Mouse (Mus musculus) retina, adult 2 months (tissue): ENCODE data around the gene Nrxn1.
A peak's percentile ranks its signal among the peaks of the same experiment; 100 is the strongest.

Experiments used
- DNase-seq: peaks from one replicate; pipeline ENCODE4 v3.0.0-alpha.2; 2012; ENCODE audit warnings: low read depth, low spot score

The Nrxn1 gene

GRCm38 (mm10) chr17:91093042-91093080 is at the start of gene Nrxn1:
Gene Nrxn1, minus strand, starts transcription at chr17:91093071.
- DNase-seq, result no peak

- no peak for DNase-seq
Measured at GRCm38 (mm10) chr17:91136859-91137258, 44.0 kb upstream of the Nrxn1 start.

GRCm38 (mm10) chr17:91112880-91113628 is 20.2 kb upstream of the Nrxn1 start:
- no peak for DNase-seq

GRCm38 (mm10) chr17:91112085-91112484 is 19.2 kb upstream of the Nrxn1 start:
- no peak for DNase-seq

- DNase-seq, result no peak
Measured at GRCm38 (mm10) chr17:91093081-91093875, 407 bp upstream of the Nrxn1 start.

- peak; percentile 29 for DNase-seq
Measured at GRCm38 (mm10) chr17:91092421-91093041, 340 bp downstream of the Nrxn1 start.

GRCm38 (mm10) chr17:91090631-91091030 is 2.2 kb downstream of the Nrxn1 start:
- DNase-seq, result no peak

GRCm38 (mm10) chr17:91088991-91089390 is 3.9 kb downstream of the Nrxn1 start:
- no peak for DNase-seq

GRCm38 (mm10) chr17:91088037-91088715 is 4.7 kb downstream of the Nrxn1 start:
- DNase-seq, result no peak

GRCm38 (mm10) chr17:91086412-91086811 is 6.5 kb downstream of the Nrxn1 start:
- no peak for DNase-seq

GRCm38 (mm10) chr17:91085416-91085815 is 7.5 kb downstream of the Nrxn1 start:
- no peak for DNase-seq

- DNase-seq, result no peak
Measured at GRCm38 (mm10) chr17:91079096-91079495, 13.8 kb downstream of the Nrxn1 start.

- DNase-seq, result no peak
Measured at GRCm38 (mm10) chr17:91074780-91075179, 18.1 kb downstream of the Nrxn1 start.

GRCm38 (mm10) chr17:91033466-91033865 is 59.4 kb downstream of the Nrxn1 start:
- no peak for DNase-seq

GRCm38 (mm10) chr17:91025061-91025623 is 67.7 kb downstream of the Nrxn1 start:
- DNase-seq, result no peak

GRCm38 (mm10) chr17:91007385-91008089 is 85.3 kb downstream of the Nrxn1 start:
- no peak for DNase-seq

- no peak for DNase-seq
Measured at GRCm38 (mm10) chr17:91000389-91000788, 92.5 kb downstream of the Nrxn1 start.

GRCm38 (mm10) chr17:90999667-91000154 is 93.2 kb downstream of the Nrxn1 start:
- no peak for DNase-seq

GRCm38 (mm10) chr17:90997714-90998113 is 95.2 kb downstream of the Nrxn1 start:
- no peak for DNase-seq

GRCm38 (mm10) chr17:90995436-90995835 is 97.4 kb downstream of the Nrxn1 start:
- DNase-seq, result no peak

- DNase-seq, result no peak
Measured at GRCm38 (mm10) chr17:90994247-90994646, 98.6 kb downstream of the Nrxn1 start.
